Mouse (Mus musculus) gastrocnemius, adult 8-10 months (tissue): ENCODE measurements around the gene Plod2. TPM values are rescaled to one million over a fixed set of nuclear protein-coding genes. Genes with fewer than 3 reads are reported as not detected.

Experiments used
- DNase-seq, 2 experiments: peaks; one replicate each; pipeline ENCODE4 v3.0.0; 2022; ENCODE audit warnings: low spot score in 2 of 2
- total RNA-seq, 4 experiments: library from RNA; stranded (reverse); gene quantifications; 2 replicates each; pipeline ENCODE4 v1.2.4; 2022

The Plod2 gene
- 1 to 10 TPM; 1.2 to 3.1 (median 1.7) TPM for total RNA-seq

DNA sequence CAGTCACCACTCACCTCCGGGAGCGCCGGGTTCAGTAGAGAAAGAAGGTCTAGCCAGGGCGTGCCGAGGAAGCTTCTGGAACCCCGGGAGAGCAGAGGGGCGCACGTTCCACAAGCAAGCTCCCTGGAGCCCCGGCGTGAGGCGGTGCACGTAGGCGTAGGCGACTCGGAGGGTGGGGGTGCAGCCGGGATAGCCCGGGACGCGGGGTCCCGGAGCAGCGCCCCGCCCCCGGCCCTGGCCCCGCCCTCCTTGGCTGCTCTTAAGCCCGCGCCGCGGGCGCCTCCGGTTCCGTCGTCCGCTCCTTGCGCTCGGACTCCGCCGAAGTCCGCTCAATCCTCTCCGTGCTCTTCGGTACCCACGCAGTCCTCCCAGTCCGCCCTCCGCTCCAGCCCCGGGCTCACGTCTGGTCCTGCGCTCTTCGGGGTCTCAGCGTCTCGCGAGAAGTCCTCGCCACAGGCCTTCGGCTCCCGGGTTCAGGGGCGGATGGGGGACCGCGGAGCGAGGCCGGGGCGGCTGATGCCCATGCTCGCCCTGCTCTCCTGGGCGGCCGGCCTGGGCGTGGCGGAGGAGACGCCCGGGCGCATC is at the start of gene Plod2:
Gene Plod2, plus strand, starts transcription at position 247 of the 585 bp plus-strand sequence.
- DNase-seq = peak; percentile 24 to 54

DNA sequence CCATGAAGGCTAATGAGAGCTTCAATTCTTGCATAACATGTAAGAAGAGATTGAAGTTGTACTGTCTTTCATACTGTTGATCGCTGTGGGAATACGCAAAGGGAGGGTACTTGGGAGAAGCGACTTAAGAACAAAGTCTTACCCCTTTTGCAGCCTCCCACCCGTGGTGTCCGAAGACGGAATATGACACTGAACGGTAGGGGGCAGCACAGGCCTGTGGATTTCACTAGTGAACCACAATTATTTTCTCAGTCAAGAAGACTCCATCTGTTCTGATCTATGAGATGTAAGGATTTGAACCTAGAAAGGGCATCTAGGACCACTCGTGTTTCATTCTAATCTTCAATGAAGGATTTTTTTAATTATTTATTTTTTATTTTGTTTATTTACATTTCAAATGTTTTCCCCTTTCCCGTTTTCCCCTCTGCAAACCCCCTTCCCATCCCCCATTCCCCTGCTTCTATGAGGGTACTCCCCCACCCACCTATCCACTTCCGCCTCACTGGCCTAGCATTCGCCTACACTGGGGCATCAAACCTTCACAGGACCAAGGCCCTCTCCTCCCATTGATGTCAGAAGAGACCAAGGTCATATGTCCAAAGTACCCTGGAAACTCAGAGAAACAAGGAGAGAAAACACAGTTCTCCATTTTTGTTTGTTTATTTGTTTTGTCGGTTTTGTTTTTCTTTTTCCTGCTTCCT is 42.2 kb upstream of the Plod2 start:
- peak; percentile 58 to 62 for DNase-seq

DNA sequence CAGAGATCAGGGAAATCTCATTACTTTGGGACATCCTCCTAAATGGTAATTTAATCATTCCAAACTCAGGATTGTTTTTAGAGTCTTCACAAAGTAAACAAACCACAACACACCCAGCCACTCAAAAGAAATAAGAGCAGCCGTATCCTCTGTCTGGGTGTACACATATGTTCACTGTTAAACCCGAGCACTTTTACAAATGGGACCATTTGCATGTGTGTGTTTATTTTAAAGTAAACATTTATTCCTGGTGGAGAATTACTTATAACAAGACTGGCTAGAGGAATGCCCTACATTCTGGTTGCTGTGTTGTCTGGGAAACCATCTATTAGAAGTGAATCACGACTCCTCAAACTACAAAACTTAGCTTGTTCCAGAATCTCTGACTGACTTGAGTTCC is 37.8 kb upstream of the Plod2 start:
- no peak for DNase-seq

DNA sequence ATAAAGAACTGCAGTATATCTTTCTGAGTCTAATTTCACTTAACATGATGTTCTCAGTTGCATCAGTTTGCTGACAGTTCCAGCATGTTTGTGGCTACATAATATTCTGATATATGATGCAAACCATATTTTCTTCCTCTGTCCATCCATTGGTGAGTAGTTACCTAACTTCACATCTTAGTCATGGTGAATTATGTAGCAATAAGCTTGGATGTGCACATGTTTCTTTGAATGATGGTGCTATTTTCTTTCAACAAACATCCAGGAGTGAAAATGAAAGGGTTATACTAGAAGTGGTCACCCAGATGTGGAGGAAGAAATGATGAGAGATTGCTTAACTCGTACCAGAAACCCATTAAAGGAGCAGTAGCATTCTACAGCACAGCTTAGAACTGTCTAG is 37.1 kb upstream of the Plod2 start:
- no peak for DNase-seq

DNA sequence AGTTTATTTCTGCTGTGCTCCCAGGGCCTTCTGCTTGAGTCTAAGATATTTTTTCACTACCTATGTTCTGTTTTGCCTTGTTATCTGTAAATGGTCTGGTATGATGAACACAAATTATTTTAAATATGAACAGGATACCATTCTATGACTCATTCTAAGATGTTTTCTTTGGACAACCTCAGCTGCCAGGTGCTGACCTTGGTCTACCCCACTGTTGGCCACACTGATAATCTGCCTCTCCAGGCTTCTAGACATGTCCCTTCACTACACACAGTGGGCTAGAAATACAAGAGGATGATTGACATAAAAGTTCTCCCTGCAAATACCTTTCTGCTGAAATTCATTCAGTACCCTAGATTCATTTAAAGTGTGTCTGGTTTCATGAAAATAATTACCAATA is 30.3 kb upstream of the Plod2 start:
- DNase-seq = no peak

DNA sequence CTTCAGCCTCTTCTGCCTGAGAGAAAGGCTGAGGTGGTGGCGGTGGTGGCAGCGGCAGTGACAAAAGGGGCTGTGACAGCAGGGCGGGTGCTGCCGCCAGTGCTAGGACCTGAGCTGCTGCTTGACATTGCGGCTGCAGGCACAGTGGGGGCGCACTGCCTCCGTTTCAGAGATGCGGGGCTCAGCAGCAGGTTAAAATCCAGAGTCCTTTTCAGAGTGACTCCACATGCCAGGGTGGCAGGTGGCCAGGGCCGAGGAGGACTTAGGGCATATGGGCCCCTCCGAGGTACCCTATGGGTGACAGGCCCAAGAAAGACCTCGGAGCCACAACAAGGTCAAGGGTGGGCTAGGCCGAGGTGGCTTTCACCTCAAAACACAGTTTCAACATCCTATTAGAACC is 25.0 kb upstream of the Plod2 start:
- DNase-seq = no peak

DNA sequence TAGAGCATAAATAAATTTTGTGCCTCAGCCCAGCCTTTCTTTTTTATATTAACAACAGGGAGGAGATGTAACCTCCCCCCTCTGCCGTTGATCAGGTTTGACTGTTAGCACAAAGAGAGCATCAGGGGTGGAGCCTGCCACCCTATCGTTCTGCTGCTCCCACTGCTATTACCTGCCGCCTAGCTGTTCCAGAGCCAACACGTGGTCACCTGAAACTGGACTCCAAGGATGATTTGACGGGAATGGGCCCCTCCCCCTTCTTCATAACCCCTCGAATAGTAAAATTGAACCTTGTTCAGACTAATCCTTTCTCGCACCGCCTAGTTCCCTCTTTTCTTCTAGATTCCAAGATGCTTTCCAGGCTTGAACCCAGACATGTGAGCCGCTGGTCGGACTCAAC is 21.3 kb upstream of the Plod2 start:
- DNase-seq = no peak

DNA sequence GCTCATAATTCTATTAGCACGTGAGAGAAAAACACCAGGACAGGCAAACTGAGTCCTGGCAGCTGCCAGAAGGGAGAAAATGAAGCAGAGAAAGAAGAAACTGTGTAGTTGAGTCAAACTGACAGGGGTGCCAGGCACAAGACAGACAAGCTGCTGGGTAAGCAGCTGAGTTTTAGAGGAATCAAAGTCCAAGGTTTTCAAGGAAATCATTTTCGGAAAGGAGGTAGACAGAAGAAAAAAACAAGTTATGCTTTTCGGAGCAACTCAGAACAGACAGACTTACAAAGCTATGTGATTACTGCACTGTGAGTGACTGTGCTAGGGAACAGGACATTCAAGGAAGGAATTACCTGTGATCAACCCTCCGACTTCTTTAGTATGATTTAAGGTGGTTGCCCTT is 17.5 kb upstream of the Plod2 start:
- DNase-seq = no peak

DNA sequence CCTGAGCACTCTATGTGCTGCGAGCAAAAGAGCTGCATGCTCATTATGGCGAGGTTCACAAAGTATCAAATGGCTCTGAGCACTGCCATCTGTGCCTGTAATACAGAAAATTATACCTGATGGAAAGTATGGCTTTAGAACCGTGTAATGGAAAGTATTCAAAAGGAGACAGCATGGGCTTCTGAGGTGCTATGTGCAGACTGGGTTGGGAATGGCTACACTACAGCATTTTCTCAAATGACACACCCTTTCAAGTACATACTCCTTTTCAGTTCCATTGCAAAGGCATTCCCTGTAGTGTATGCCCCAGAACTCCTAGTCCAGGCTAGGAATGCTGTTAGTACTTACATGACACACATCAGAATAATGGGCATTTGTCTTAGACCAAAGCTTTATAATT is 12.0 kb upstream of the Plod2 start:
- no peak for DNase-seq

DNA sequence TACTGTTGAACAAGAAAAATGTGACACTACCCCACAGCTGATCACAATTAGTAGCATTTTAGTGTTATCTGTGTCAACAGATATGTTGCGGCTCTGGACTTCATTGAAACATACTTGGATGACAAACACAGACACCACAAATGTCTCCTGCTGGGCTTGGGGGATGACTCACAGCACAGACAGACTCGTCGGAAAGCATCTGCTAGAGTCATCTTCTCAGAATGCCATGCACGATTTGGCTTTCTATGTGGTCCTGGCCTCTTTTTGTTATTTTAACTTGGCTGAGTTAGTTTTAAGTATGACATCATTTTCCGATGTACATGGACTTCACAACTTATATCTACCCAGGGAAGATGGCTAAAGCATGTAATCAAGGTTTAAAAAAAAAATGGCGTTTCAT is 4.3 kb upstream of the Plod2 start:
- no peak for DNase-seq

DNA sequence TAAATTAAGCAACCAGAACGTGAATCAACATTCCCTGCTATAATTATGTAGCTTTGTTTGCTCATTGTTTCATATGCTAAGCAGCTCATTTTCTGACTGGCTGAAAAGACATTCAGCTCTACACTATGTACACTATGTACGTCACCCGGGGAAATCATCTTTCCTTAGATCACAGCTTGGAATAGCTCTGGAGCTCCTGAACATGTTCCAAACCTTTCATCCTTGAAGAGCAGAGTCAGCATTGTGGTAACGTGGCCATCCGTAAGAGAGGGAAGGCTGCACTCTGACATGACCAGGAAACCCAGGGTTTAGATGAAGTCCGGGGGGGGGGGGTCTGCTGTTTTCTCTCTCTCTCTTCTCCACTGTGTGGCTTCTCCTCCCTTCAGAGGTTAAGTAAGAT is 3.8 kb upstream of the Plod2 start:
- DNase-seq = no peak

DNA sequence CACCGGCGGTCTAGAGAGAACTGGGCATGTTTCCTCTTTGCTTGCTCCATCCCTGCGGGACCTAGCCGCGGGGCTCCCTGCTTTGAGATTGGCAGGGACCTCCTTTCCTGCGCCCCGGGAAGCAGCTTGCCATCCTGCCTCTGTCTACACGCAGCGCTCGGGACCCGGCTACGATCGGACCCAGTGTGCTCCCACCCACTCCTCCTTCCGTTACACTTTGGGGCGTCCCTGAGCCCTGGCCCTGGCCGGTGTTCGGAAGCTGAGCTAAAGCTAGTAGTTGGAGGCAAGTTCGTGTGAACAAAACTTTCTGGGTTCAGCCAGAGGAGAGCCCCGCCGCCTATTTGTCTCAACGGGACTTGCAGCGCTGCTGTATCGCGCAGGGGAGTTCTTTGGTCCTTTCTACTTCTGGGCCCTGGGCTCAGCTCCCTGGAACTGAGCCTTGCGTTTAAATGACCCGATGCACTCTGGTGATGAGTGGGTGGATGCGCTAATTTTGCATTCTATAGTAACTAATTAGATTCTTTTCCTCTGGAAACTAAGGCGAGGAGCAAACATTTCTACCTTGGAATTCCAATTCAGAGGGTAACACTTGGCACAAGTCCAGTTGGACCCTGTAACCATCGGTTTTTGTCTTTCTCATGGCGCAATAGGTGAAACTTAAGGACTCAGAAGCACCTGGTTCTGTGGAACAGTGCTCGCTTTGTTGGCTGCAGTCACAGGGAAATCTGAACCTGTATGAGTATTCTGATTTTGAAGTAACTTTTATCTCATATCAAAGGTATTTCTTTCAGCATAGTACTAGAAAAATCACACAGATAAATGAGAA is 781 bp downstream of the Plod2 start:
- DNase-seq = peak in 1 of 2 experiments; percentile 10

DNA sequence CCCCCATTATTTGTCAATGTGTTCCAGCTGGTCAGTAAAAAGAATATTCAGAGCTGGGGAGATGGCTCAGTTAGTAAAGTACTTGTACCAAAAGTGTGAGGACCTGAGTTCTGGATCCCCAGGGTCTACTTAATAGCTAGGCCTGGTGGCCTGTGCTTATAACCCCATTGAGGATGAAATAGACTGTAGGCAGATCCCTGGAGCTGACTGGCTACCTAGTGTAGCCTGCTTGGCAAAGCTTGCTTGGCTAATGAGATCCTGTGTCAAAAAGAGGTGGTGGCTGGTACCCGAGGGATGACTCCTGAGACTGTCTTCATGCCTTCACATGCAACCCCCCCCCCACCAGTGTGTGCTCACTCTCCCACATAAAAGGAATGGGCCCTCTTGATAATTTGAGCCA is 2.1 kb downstream of the Plod2 start:
- no peak for DNase-seq

DNA sequence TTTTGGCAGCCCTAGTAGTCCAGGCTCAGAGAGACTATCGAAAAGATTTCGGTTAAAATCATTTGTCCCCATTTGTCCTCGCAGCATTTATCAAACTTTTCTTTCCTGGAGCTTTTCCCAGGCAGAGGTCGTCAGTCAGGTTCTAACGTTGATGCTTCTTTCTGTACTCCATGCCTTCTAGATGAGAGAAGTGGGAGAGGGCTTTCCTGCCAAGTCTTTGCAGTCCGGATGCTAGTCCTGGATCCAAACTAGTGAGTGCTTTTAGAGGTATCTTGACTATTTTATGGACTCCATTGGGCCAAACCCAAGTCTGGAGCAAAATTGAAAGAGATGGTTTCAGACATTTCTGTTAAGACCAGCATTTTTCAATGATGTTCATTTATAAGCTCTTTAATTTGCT is 3.0 kb downstream of the Plod2 start:
- DNase-seq = no peak

DNA sequence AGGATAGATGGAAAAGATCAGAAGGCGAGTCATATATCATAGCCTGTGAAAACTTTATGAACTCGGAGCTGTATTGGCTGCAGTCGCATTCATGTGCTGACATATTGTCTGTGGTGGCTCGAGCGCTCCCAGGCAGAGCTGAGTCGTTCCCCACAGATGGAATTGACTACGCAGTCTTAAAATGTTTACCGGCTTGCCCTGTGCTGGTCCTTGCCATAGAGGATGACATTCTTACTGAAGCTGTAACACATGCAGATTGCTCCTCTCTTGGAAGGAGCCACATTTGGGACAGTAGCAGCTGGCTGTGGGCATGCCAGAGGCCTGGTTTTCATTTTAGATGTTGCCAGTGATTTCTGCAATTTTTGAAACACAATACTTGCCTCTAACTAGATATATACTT is 4.4 kb downstream of the Plod2 start:
- DNase-seq = no peak

DNA sequence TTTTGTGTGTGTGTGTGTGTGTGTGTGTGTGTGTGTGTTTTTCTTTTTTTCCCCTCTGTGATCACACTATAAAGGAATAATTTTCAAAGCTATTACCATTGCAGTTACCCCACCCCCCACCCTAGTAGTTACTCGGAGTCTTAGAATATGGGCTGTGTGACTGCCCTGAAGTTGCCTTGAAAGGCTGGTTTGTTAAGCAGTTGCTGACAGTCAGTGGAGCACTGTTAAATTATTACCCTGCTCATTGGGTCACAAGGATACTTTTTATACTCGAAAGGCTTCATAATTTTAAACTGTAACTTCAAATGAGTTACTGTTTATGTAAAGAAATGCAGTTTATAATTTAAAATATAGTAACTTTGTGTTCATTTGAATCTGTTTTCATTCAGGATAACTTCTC is 5.1 kb downstream of the Plod2 start:
- DNase-seq = no peak

DNA sequence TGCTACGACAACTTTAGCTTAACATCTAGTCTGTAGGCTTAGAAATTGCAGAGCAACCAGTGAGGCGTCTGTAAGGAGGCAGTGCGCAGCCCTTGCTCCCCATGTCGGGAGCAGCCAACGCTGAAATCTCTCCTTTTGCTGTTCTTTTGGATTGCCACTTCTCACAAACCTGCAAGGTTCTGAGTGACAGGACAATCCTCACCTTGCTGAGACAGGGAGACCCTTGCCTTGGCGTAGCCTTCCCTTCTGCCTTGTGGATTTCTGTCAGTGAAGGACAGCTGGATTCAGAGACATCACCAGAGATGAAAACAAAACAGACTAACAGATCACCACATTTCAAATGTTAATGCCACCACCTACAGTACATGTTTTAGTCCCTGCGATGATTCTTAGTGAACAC is 5.8 kb downstream of the Plod2 start:
- DNase-seq = no peak

DNA sequence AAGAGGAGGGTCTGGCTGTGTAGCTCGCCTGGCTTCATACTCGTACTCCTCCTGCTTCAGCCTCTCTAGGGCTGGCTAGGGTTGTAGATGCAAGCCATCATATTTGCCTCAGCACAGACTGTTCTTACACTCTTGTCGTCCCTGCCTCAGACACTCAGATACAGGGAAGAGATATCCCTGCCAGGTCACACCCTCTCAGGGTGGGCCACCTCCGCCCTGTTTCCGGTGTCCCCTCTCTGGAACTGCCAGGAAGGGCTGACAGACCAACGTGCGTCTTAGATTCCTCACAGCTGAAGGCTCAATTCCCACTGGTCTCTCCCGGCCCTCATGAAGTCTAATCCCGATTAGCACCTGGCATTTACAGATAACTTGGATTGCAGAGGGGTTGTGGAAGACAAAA is 6.6 kb downstream of the Plod2 start:
- peak; percentile 12 to 31 for DNase-seq

DNA sequence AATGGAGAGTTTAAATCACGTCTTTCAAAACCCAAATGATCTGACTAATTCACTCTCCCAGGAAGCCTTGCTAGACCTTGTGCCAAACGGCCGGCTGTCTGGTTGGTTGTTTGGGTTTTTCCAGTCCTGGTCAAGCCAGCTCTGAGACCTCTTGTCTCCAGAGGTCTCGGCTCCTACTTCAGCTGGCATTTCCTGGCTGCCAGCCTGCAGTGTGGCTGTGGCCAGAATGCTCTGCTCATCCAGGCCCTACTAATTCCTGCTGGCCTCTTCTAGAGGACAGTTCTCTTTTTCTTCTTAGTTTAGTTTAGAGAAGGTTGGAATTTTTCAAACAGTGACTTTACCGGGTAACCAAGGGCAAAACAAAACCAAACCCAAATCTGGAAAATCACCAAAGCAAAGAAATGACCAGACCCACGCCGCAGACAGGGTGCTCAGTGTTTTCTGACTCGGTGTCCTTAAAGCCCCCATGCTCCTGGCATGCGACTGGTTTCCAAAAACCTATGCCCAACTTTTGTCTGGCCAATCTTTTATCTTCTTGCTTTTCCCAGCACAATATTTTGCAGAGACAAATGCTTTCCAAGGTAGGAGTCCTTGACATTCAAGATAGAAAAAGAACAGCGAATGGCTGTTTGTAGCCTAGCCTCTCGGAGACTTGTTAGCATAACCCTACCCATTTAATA is 7.9 kb downstream of the Plod2 start:
- DNase-seq = peak in 1 of 2 experiments; percentile 36

DNA sequence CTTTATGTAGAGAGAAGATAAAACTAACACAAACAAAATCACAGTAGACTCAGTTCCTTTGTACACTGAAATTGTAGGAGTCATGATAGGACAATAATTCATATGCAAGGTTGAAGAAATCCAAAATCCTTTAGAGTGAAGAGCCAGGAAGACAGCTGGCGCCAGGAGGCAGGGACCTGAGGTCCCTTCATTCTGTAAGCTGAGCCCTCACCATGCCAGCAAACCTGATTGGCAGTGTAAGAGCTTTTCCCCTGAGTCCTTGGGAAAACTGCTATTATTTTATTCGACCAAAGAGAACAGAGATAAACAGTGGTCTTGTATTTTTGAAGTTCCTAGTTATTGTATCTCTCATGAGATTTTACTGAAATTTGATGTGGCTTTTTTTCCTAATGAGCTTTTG is 9.0 kb downstream of the Plod2 start:
- DNase-seq = no peak

DNA sequence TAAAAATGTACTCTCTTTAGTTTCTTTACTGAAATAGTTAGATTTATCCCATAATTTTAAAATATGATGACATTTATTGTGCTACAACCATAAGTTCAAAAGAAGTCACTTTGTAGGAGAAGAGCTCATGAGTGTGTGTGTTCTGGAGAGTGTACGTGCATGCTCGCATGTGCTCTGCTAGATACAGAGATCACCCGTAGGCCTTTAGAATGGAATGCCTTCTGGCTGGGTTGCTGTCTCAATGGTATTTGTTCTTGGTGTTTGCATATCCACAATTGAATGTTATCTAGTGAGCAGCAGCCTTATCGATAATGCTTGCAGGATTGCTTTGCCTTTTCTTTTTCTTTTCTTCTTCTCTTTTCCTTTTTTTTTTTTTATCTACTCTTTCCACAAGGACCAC is 9.6 kb downstream of the Plod2 start:
- DNase-seq = no peak

DNA sequence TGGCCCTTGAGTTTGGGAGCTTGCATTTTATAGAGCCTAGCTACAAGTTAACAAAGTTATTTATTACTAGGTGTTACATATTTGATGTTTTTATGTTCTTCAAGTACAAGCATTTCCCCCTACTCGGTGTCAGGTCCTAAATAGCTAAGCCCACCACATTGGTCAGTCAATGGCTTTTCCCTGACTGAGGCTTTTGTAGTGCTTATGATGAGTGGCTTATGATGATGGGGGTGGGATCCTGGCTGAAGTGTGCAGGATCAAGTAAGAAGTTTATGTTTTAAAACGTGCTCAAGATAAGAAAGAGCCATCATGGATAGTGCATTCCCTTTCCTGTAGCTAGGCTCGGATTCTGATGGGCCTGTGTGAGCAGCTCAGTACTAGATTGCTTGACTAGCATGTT is 10.7 kb downstream of the Plod2 start:
- no peak for DNase-seq
